ENCODE assay signal across 8 mouse cellular contexts in the genomic region with DNA sequence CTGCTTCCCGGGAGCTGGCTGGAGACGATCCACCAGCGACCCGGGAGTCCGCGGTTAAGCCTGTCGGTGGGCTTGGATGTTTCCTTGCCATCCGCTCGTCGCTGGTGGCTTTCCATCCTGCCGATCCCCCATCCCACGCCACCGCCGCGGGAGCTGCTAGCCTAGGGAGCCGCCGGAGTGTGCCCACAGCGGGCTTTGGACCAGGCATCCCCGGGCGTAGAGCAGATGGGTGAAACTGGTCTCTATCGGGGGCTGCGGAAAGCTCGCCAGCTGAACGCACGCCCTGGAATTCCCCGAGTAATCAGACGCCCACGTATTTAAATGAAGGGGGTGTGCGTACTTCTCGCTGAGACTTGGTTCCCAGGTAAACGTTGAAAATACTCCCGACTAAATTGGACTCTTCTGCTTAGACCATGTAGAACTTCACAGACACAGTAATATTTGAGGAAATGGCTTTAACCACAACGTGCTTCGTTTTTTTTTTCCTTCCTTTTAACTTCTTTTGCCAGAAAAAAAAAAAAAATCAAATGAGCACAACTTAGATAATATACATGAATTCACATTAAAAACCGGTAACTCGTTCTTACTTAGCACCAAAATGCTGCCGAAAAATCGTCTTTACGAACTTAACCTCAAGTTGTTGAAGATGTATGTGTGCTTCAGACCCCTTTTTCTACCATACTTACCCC. TPM values are rescaled to one million over a fixed set of nuclear protein-coding genes. Genes with fewer than 3 reads are reported as not detected.
A peak's percentile ranks its signal among the peaks of the same experiment; 100 is the strongest.
DNase-seq lines count a peak whose midpoint lies in the region; ATAC-seq and TF ChIP-seq lines count a peak whose summit lies in the region.

No protein-coding gene starts in this region.

- no peaks in the 10 kb centered on the region for H3K27me3 ChIP-seq in heart, embryonic 11.5 days (ENCODE audit: control insufficient read depth, insufficient read depth, low read length)
- H3K27me3 ChIP-seq in kidney, postnatal 0 days (ENCODE audit: insufficient read depth, low read length): no peaks in the 10 kb centered on the region
- H3K27me3 ChIP-seq in liver, embryonic 12.5 days (replicated peaks): no peaks in the 10 kb centered on the region
- no peaks in the 10 kb centered on the region for H3K27me3 ChIP-seq in myocyte (ENCODE audit: control insufficient read depth, insufficient read depth, insufficient read length)
- no peaks in the 10 kb centered on the region for H3K27me3 ChIP-seq in stomach, postnatal 0 days (ENCODE audit: control insufficient read depth, insufficient read depth, low read length)

- peak overlapping the region; percentile 97 for H3K4me3 ChIP-seq in heart, embryonic 11.5 days (ENCODE audit: low read depth, low read length)
- peak overlapping the region; percentile 91 for H3K4me3 ChIP-seq in kidney, postnatal 0 days (replicated peaks; ENCODE audit: low read depth, low read length)
- peak overlapping the region; percentile 90 for H3K4me3 ChIP-seq in liver, embryonic 12.5 days
- H3K4me3 ChIP-seq in myocyte: peak overlapping the region; percentile 85
- peak overlapping the region; percentile 89 for H3K4me3 ChIP-seq in stomach, postnatal 0 days (ENCODE audit: low read depth, low read length)

- DNase-seq in CD4-positive, CD25-positive, alpha-beta regulatory T cell, adult 2 months (ENCODE audit: low read depth, low spot score): peak; percentile 85
- peak; percentile 53 to 62 for DNase-seq in adrenal gland, postnatal 36 days
- DNase-seq in kidney, postnatal 0 days (ENCODE audit: low spot score): peak; percentile 73
- DNase-seq in stomach, postnatal 0 days (ENCODE audit: low spot score): peak; percentile 68

- peaks cover 16% of the 10 kb centered on the region; the same call in 1 of the 2 replicates for H3K4me1 ChIP-seq in heart, embryonic 11.5 days (ENCODE audit: control insufficient read depth, insufficient read depth, low read length)
- H3K4me1 ChIP-seq in kidney, postnatal 0 days (replicated peaks; ENCODE audit: insufficient read depth, low read length): peaks cover 10% of the 10 kb centered on the region; the same call in 1 of the 2 replicates
- H3K4me1 ChIP-seq in liver, embryonic 12.5 days: peaks cover 35% of the 10 kb centered on the region
- no peaks in the 10 kb centered on the region; the same call in 1 of the 2 replicates for H3K4me1 ChIP-seq in stomach, postnatal 0 days (replicated peaks; ENCODE audit: control insufficient read depth, insufficient read depth)

- peak overlapping the region; percentile 73 for H3K4me2 ChIP-seq in heart, embryonic 11.5 days
- peak overlapping the region; percentile 59 for H3K4me2 ChIP-seq in kidney, postnatal 0 days (ENCODE audit: low read length)
- peak overlapping the region; percentile 83 for H3K4me2 ChIP-seq in liver, embryonic 12.5 days
- peak overlapping the region; percentile 99 for H3K4me2 ChIP-seq in myocyte (ENCODE audit: low read depth)
- peak overlapping the region; percentile 82 for H3K4me2 ChIP-seq in stomach, postnatal 0 days (replicated peaks; ENCODE audit: low read depth)

- H3ac ChIP-seq in myocyte (ENCODE audit: control insufficient read depth, insufficient read length): peak overlapping the region; percentile 75

- peak overlapping the region; percentile 84 for H3K27ac ChIP-seq in heart, embryonic 11.5 days (ENCODE audit: low read depth, low read length)
- H3K27ac ChIP-seq in kidney, postnatal 0 days: peak overlapping the region; percentile 98
- H3K27ac ChIP-seq in liver, embryonic 12.5 days: peak overlapping the region; percentile 94
- peak overlapping the region; percentile 98 for H3K27ac ChIP-seq in stomach, postnatal 0 days (replicated peaks)

- 4% methylated on average over 39 of the region's 39 CpGs for WGBS in heart, embryonic 11.5 days (ENCODE audit: insufficient replicate concordance)
- 3% methylated on average over 39 of the region's 39 CpGs for WGBS in kidney, postnatal 0 days
- WGBS in liver, embryonic 12.5 days (ENCODE audit: insufficient replicate concordance): 2% methylated on average over 39 of the region's 39 CpGs
- WGBS in stomach, postnatal 0 days: 2% methylated on average over 39 of the region's 39 CpGs

- peaks cover 52% of the 10 kb centered on the region for H3K79me2 ChIP-seq in myocyte (ENCODE audit: control insufficient read depth, insufficient read depth)

- H3K9me3 ChIP-seq in heart, embryonic 11.5 days (replicated peaks; ENCODE audit: control insufficient read depth, low read length): no peaks in the 10 kb centered on the region
- no peaks in the 10 kb centered on the region for H3K9me3 ChIP-seq in kidney, postnatal 0 days (replicated peaks; ENCODE audit: low read length)
- no peaks in the 10 kb centered on the region for H3K9me3 ChIP-seq in liver, embryonic 12.5 days (replicated peaks)
- no peaks in the 10 kb centered on the region for H3K9me3 ChIP-seq in stomach, postnatal 0 days (ENCODE audit: control insufficient read depth, low read length)

- TF ChIP-seq POLR2A in myocyte (IDR thresholded peaks at IDR 0.05; ENCODE audit: insufficient read length, low read depth): no peak

- H3K36me3 ChIP-seq in heart, embryonic 11.5 days (ENCODE audit: control insufficient read depth, insufficient read depth, low read length): 0 out of 2 replicates have a peak, but pooled peaks cover 5% of the 10 kb centered on the region
- H3K36me3 ChIP-seq in kidney, postnatal 0 days (ENCODE audit: insufficient read depth, low read length): peaks cover 8% of the 10 kb centered on the region; the same call in 1 of the 2 replicates
- peaks cover 16% of the 10 kb centered on the region for H3K36me3 ChIP-seq in liver, embryonic 12.5 days
- H3K36me3 ChIP-seq in myocyte (ENCODE audit: control insufficient read depth, insufficient read depth): peaks cover 3% of the 10 kb centered on the region
- H3K36me3 ChIP-seq in stomach, postnatal 0 days (ENCODE audit: control insufficient read depth, insufficient read depth, low read length): no peaks in the 10 kb centered on the region

- peak overlapping the region; percentile 76 for H3K9ac ChIP-seq in heart, embryonic 11.5 days (ENCODE audit: low read depth, low read length)
- peak overlapping the region; percentile 94 for H3K9ac ChIP-seq in kidney, postnatal 0 days (ENCODE audit: low read depth, low read length)
- peak overlapping the region; percentile 92 for H3K9ac ChIP-seq in liver, embryonic 12.5 days
- H3K9ac ChIP-seq in stomach, postnatal 0 days (ENCODE audit: low read length): peak overlapping the region; percentile 93

- peak; percentile 41 for ATAC-seq in erythroblast, adult 5-6 weeks (replicated peaks; ENCODE audit: low FRiP score, poor library complexity, severe bottlenecking)
- no peak for ATAC-seq in heart, embryonic 11.5 days (replicated peaks; ENCODE audit: insufficient number of reproducible peaks, low FRiP score, low TSS enrichment)
- peak; percentile 5; the same call in 1 of the 2 replicates for ATAC-seq in kidney, postnatal 0 days (replicated peaks; ENCODE audit: low FRiP score, low read depth)
- ATAC-seq in liver, embryonic 12.5 days: peak; percentile 8
- ATAC-seq in stomach, postnatal 0 days (ENCODE audit: low FRiP score, low TSS enrichment): peak; percentile 6; the same call in 1 of the 2 replicates

- TF ChIP-seq CTCF in kidney, postnatal 0 days (IDR thresholded peaks at IDR 0.05; ENCODE audit: low read depth): no peak
- TF ChIP-seq CTCF in stomach, postnatal 0 days (IDR thresholded peaks at IDR 0.05; ENCODE audit: low read depth): no peak

- no peak for TF ChIP-seq EP300 in stomach, postnatal 0 days (optimal IDR thresholded peaks at IDR 0.05)

TF ChIP-seq in myocyte, 11 proteins besides CTCF, POLR2A, EP300 and RAD21:
- TF ChIP-seq REST (IDR thresholded peaks at IDR 0.05; ENCODE audit: insufficient read depth, insufficient read length) (no peak), USF1 (IDR thresholded peaks at IDR 0.05; ENCODE audit: low read depth) (no peak)

RNA-seq across cellular contexts. Expression of gene Bcl10, which starts 2.2 kb away (rescaled TPM):
- total RNA-seq in adrenal gland, postnatal 36 days (2021): 10 to 100 TPM; 26.5 to 27.9 TPM
- 7.7 and 13.4 TPM in 2 replicates for total RNA-seq in erythroblast, adult 5-6 weeks (2015; ENCODE audit: low replicate concordance)
- total RNA-seq in erythroblast, adult 5-6 weeks (2017; ENCODE audit: low replicate concordance): 18.0 and 19.2 TPM in 2 replicates
- polyA plus RNA-seq in heart, embryonic 11.5 days (2014; fragmentation: Nextera tagmentation; extraction: Ambion mirVana): 45.9 and 46.4 TPM in 2 replicates
- 57.7 and 62.2 TPM in 2 replicates for polyA plus RNA-seq in kidney, postnatal 0 days (2015; fragmentation: Nextera tagmentation; extraction: Ambion mirVana)
- polyA plus RNA-seq in liver, embryonic 12.5 days (2016; fragmentation: Nextera tagmentation; extraction: Ambion mirVana): 25.0 and 26.0 TPM in 2 replicates
- polyA plus RNA-seq in myocyte (2012; fragmentation: generic; extraction: Trizol): 25.9 TPM
- polyA plus RNA-seq in stomach, postnatal 0 days (2015; fragmentation: Nextera tagmentation; extraction: Ambion mirVana): 43.5 and 46.1 TPM in 2 replicates

RNA-seq across cellular contexts. Expression of gene 2410004B18Rik, which starts 13.0 kb away (rescaled TPM):
- 10 to 100 TPM; 22.3 to 22.8 TPM for total RNA-seq in adrenal gland, postnatal 36 days (2021)
- 20.1 and 46.9 TPM in 2 replicates for total RNA-seq in erythroblast, adult 5-6 weeks (2015; ENCODE audit: low replicate concordance)
- total RNA-seq in erythroblast, adult 5-6 weeks (2017; ENCODE audit: low replicate concordance): 11.8 and 14.6 TPM in 2 replicates
- 44.0 and 47.1 TPM in 2 replicates for polyA plus RNA-seq in heart, embryonic 11.5 days (2014; fragmentation: Nextera tagmentation; extraction: Ambion mirVana)
- polyA plus RNA-seq in kidney, postnatal 0 days (2015; fragmentation: Nextera tagmentation; extraction: Ambion mirVana): 43.1 and 48.2 TPM in 2 replicates
- 25.6 and 27.4 TPM in 2 replicates for polyA plus RNA-seq in liver, embryonic 12.5 days (2016; fragmentation: Nextera tagmentation; extraction: Ambion mirVana)
- 18.7 TPM for polyA plus RNA-seq in myocyte (2012; fragmentation: generic; extraction: Trizol)
- polyA plus RNA-seq in stomach, postnatal 0 days (2015; fragmentation: Nextera tagmentation; extraction: Ambion mirVana): 33.1 and 36.4 TPM in 2 replicates
